Mouse (Mus musculus) liver, postnatal 0 days (tissue): ENCODE results near the gene Ebi3.

ENCODE experiments used
- CTCF ChIP-seq: sonication (generic); IDR thresholded peaks from 2 replicates; pipeline ENCODE4 v1.5.1; 2016; ENCODE audit warnings: antibody characterized with exemption, low read depth
- EP300 ChIP-seq: IDR thresholded peaks from 2 replicates; pipeline ENCODE4 v1.6.1; 2016; ENCODE audit warnings: antibody characterized with exemption, low read depth, mild to moderate bottlenecking

DNA sequence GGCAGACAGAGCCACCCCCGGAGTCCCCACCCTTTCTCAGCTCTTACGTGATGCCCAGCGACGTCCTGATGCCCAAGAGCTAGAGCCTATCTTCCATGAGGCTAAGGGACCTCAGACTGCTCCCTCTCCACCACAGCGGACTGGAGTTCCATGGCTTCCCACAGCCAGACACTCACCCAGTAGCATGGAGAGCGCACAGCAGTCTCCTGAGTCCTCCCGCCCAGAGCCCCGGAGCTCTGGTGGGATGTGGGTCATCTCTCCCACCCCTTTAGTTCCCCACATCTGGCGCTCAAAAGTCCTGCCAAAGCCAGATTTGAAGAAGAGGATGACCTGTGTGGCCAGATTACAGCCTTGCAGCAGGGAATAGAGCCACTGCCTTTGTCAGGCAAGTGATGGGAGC is 1.8 kb upstream of the Ebi3 start:
- no peak for TF ChIP-seq CTCF
- no peak for TF ChIP-seq EP300
